ENCODE assay signal across 23 mouse cellular contexts in the genomic region with DNA sequence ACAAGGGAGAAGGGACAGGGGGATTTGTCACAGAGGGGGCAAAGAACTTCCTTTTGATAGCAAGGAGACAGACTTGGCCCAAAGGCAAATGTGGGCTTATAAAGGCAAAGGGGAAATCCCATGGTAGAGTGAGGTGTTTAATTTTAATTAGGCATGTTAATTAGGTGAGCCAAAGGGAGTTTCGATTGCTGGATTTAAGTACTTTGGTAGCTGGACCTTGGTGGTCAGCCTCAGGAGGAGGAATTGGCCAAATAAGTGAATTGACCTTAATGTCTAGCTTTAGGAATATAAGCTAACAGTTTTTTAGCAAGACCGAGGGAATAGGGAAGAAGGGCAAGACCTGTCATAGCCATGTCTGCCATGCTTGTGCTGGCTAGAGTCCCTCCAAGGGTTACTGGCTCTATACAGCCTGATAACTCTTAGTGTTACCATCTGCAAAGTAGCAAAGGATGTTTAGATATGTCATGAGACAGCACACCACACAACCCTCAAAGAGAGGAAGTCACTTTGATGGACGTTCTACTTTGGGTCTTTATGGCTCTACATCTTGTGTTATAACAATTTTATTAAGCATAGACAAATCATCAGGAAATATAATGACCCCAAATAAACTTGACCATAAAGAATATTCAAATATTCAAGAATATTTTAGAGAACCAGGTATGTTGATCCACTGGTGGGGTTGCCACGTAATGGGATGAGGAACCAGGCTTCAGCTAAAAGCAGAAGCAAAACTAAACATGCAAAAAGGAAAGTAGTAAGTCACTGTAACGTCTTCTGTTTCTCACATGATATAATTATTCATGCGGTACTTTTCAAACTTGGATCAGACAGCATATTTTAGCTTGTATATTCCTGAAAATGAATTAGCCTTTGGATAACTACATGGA. TPM values are rescaled to one million over a fixed set of nuclear protein-coding genes. Genes with fewer than 3 reads are reported as not detected.
DNase-seq lines count a peak whose midpoint lies in the region; ATAC-seq and TF ChIP-seq lines count a peak whose summit lies in the region.
"Had no signal": no experiment of that assay in that cellular context is flagged by ENCODE, and none has a peak within 500 bp of the region (broad histone marks: within the 10 kb centered on the region; RNA-seq: fewer than 3 reads in every experiment).

No protein-coding gene starts in this region.

- no peak for TF ChIP-seq EP300 in lung, postnatal 0 days (IDR thresholded peaks at IDR 0.05)
- TF ChIP-seq EP300 in MEL (IDR thresholded peaks at IDR 0.05; ENCODE audit: low read depth in 1 of 2, low read length in 2 of 2): peak in 1 of 2 experiments; percentile 40; a peak in 2 of 4 replicates

- H3K79me2 ChIP-seq in MEL (ENCODE audit: control insufficient read depth, insufficient read depth, low read length, poor library complexity) (no peaks in the 10 kb centered on the region), macrophage (ENCODE audit: inconsistent target) (peaks cover 38% of the 10 kb centered on the region)

- ATAC-seq in lung, postnatal 0 days: no peak
- ATAC-seq: CD4-positive, CD25-positive, alpha-beta regulatory T cell, adult 4 months; forebrain, embryonic 16.5 days; midbrain, embryonic 15.5 days had no signal

- H3K27me3 ChIP-seq in lung, postnatal 0 days (replicated peaks; ENCODE audit: insufficient read depth, low read length): no peaks in the 10 kb centered on the region
- no peaks in the 10 kb centered on the region for H3K27me3 ChIP-seq in MEL (ENCODE audit: control insufficient read depth in 1 of 2, insufficient read depth in 2 of 2, low read length in 2 of 2)
- H3K27me3 ChIP-seq: embryonic facial prominence, embryonic 13.5 days; limb, embryonic 15.5 days; midbrain, embryonic 15.5 days had no signal

- no peak overlapping the region for H3K27ac ChIP-seq in lung, postnatal 0 days (ENCODE audit: low read length)
- H3K27ac ChIP-seq in MEL (ENCODE audit: control insufficient read depth, low read depth, low read length): peak overlapping the region; percentile 60
- peak overlapping the region; percentile 100 for H3K27ac ChIP-seq in macrophage
- H3K27ac ChIP-seq: embryonic facial prominence, embryonic 13.5 days; heart, embryonic 10.5 days; hindbrain, embryonic 10.5 days; limb, embryonic 15.5 days; midbrain, embryonic 15.5 days had no signal

- H3K9ac ChIP-seq in lung, postnatal 0 days (replicated peaks; ENCODE audit: low read depth): no peak overlapping the region
- H3K9ac ChIP-seq in MEL (ENCODE audit: control insufficient read depth, low read depth, low read length, poor library complexity, severe bottlenecking): peak overlapping the region; percentile 50
- H3K9ac ChIP-seq: embryonic facial prominence, embryonic 13.5 days; limb, embryonic 15.5 days; midbrain, embryonic 15.5 days had no signal

- no peak overlapping the region for H3K4me2 ChIP-seq in lung, postnatal 0 days (replicated peaks; ENCODE audit: low read depth, low read length)
- H3K4me2 ChIP-seq: embryonic facial prominence, embryonic 13.5 days; limb, embryonic 15.5 days; midbrain, embryonic 15.5 days had no signal

- WGBS in lung, postnatal 0 days: 84% methylated on average over 6 of the region's 6 CpGs
- 25% methylated on average over 6 of the region's 6 CpGs for WGBS in macrophage (ENCODE audit: missing documents)

- TF ChIP-seq POLR2A in MEL (IDR thresholded peaks at IDR 0.05; ENCODE audit: control insufficient read depth in 1 of 2, insufficient read depth in 1 of 2, low read depth in 1 of 2, low read length in 2 of 2, poor library complexity in 1 of 2): no peak

- H3K36me3 ChIP-seq in lung, postnatal 0 days (ENCODE audit: insufficient read depth, low read length): no peaks in the 10 kb centered on the region
- H3K36me3 ChIP-seq in MEL (ENCODE audit: control insufficient read depth in 1 of 2, insufficient read depth in 2 of 2, low read length in 2 of 2) (peaks cover 0 to 30% of the 10 kb centered on the region in 2 experiments; a peak in 2 of 4 replicates), macrophage (ENCODE audit: inconsistent target) (no peaks in the 10 kb centered on the region)
- H3K36me3 ChIP-seq: embryonic facial prominence, embryonic 13.5 days; G1E; heart, embryonic 10.5 days; hindbrain, embryonic 10.5 days; limb, embryonic 15.5 days; midbrain, embryonic 15.5 days had no signal

- no peak for TF ChIP-seq CTCF in lung, postnatal 0 days (IDR thresholded peaks at IDR 0.05)
- TF ChIP-seq CTCF in MEL (IDR thresholded peaks at IDR 0.05 in 2 of 3, conservative IDR thresholded peaks at IDR 0.05 in 1 of 3; ENCODE audit: control insufficient read depth in 1 of 3, insufficient read depth in 1 of 3, low read depth in 2 of 3, low read length in 3 of 3, poor library complexity in 1 of 3, severe bottlenecking in 1 of 3): no peak

- 0 out of 2 replicates have a peak, but pooled peaks cover 4% of the 10 kb centered on the region for H3K4me1 ChIP-seq in lung, postnatal 0 days (ENCODE audit: insufficient read depth, low read depth, low read length)
- peaks cover 7 to 35% of the 10 kb centered on the region in 2 experiments for H3K4me1 ChIP-seq in MEL (ENCODE audit: control insufficient read depth in 1 of 2, insufficient read depth in 2 of 2, low read length in 2 of 2)
- H3K4me1 ChIP-seq: embryonic facial prominence, embryonic 13.5 days; limb, embryonic 15.5 days had no signal

- H3K4me3 ChIP-seq in lung, postnatal 0 days (ENCODE audit: low read depth, low read length): no peak overlapping the region
- H3K4me3 ChIP-seq in MEL (ENCODE audit: control insufficient read depth in 1 of 2, insufficient read depth in 1 of 2, low read depth in 2 of 2, low read length in 2 of 2) (peak overlapping the region in 1 of 2 experiments; percentile 55; a peak in 2 of 4 replicates), macrophage (ENCODE audit: inconsistent target) (no peak overlapping the region)
- H3K4me3 ChIP-seq: embryonic facial prominence, embryonic 13.5 days; heart, embryonic 10.5 days; hindbrain, embryonic 10.5 days; limb, embryonic 15.5 days; midbrain, embryonic 15.5 days had no signal

- TF ChIP-seq RAD21 in MEL (IDR thresholded peaks at IDR 0.05; ENCODE audit: low read depth, low read length): no peak

- no peaks in the 10 kb centered on the region for H3K9me3 ChIP-seq in lung, postnatal 0 days (ENCODE audit: low read length)
- no peaks in the 10 kb centered on the region for H3K9me3 ChIP-seq in MEL (replicated peaks; ENCODE audit: insufficient read depth, low read length)
- H3K9me3 ChIP-seq: embryonic facial prominence, embryonic 13.5 days; G1E; heart, embryonic 10.5 days; hindbrain, embryonic 10.5 days; limb, embryonic 15.5 days; midbrain, embryonic 15.5 days had no signal

- DNase-seq in lung, postnatal 0 days (ENCODE audit: low spot score): peak; percentile 35
- no peak for DNase-seq in lung, adult 18-20 months
- DNase-seq in MEL (ENCODE audit: low read depth, low spot score): peak; percentile 73
- no peak for DNase-seq in urinary bladder, postnatal 25 days (ENCODE audit: low spot score)
- DNase-seq in yolk sac, embryonic 10.5 days (ENCODE audit: low spot score): no peak
- DNase-seq in ovary, postnatal 14 days (ENCODE audit: low spot score): no peak
- DNase-seq: adrenal gland, postnatal 25 days; cerebellum, adult 9-11 months; gastrocnemius, postnatal 25 days; kidney, adult 11 months; kidney, postnatal 10 days; retina, postnatal 1 day; right cerebral cortex, postnatal 4 days; thymus, postnatal 4 days had no signal

TF ChIP-seq in MEL, 35 proteins besides CTCF, POLR2A, EP300 and RAD21:
- no peak for TF ChIP-seq USF1 (IDR thresholded peaks at IDR 0.05; ENCODE audit: low read depth, low read length)
- TF ChIP-seq GABPA (IDR thresholded peaks at IDR 0.05; ENCODE audit: low read depth, low read length): no peak
- TF ChIP-seq RCOR1 (IDR thresholded peaks at IDR 0.05; ENCODE audit: low read depth, low read length): no peak
- TF ChIP-seq SIN3A (IDR thresholded peaks at IDR 0.05; ENCODE audit: low read length): peak; percentile 54; the same call in 1 of the 2 replicates
- peak; percentile 10; the same call in 1 of the 2 replicates for TF ChIP-seq MAX (IDR thresholded peaks at IDR 0.05; ENCODE audit: low read length)
- peak; percentile 55; the same call in 1 of the 2 replicates for TF ChIP-seq GATA1 (IDR thresholded peaks at IDR 0.05; ENCODE audit: low read depth, low read length)
- no peak for TF ChIP-seq HCFC1 (IDR thresholded peaks at IDR 0.05; ENCODE audit: low read depth, low read length)
- TF ChIP-seq SMC3 (IDR thresholded peaks at IDR 0.05; ENCODE audit: low read depth, low read length): no peak
- no peak for TF ChIP-seq ELF1 (IDR thresholded peaks at IDR 0.05; ENCODE audit: low read depth, low read length)
- no peak for TF ChIP-seq E2F4 (IDR thresholded peaks at IDR 0.05; ENCODE audit: borderline replicate concordance, low read depth, low read length)
- TF ChIP-seq ETS1 (IDR thresholded peaks at IDR 0.05; ENCODE audit: low read depth, low read length): peak; percentile 55; the same call in 1 of the 2 replicates
- TF ChIP-seq JUND (IDR thresholded peaks at IDR 0.05; ENCODE audit: low read depth, low read length): no peak
- no peak for TF ChIP-seq ZMIZ1 (IDR thresholded peaks at IDR 0.05; ENCODE audit: low read depth, low read length)
- TF ChIP-seq MEF2A (IDR thresholded peaks at IDR 0.05; ENCODE audit: extremely low read depth, insufficient replicate concordance, low read depth, low read length, poor library complexity, severe bottlenecking): no peak
- no peak for TF ChIP-seq MAZ (IDR thresholded peaks at IDR 0.05; ENCODE audit: low read depth, low read length)
- TF ChIP-seq UBTF (IDR thresholded peaks at IDR 0.05; ENCODE audit: borderline replicate concordance, insufficient read depth, low read depth, low read length): no peak
- TF ChIP-seq TBP (IDR thresholded peaks at IDR 0.05; ENCODE audit: low read depth, low read length): peak; percentile 30; the same call in 1 of the 2 replicates
- no peak for TF ChIP-seq POLR2AphosphoS5 (IDR thresholded peaks at IDR 0.05; ENCODE audit: borderline replicate concordance, low read depth, low read length)
- TF ChIP-seq KAT2A (conservative IDR thresholded peaks at IDR 0.05; ENCODE audit: low read depth, low read length): no peak
- no peak for TF ChIP-seq CHD2 (IDR thresholded peaks at IDR 0.05; ENCODE audit: low read length)

RNA-seq across cellular contexts. Expression of a gene that starts 3.9 kb away (rescaled TPM):
- 0.67 and 0.96 TPM in 2 replicates for polyA plus RNA-seq in lung, postnatal 0 days (2015; fragmentation: Nextera tagmentation; extraction: Ambion mirVana)
- total RNA-seq in MEL (2012; rRNA removed): 0.12 and 0.39 TPM in 2 replicates
- polyA plus RNA-seq in MEL (2012; ENCODE audit: insufficient read depth in 1 of 2, insufficient read length in 2 of 2, low read depth in 1 of 2, low replicate concordance in 2 of 2, missing spikeins in 1 of 2): 1 to 10 TPM in 1 of 2 experiments, not detected in 1; 1.8 TPM
- total RNA-seq in macrophage (2018; cell fraction: chromatin; rRNA removed): 1,000 to 10,000 TPM in 1 of 26 experiments, 100 to 1,000 TPM in 25; 201 to 1,028 (median 508) TPM
- total RNA-seq in macrophage (2018; cell fraction: cytosol; rRNA removed): 100 to 1,000 TPM; 376 to 879 (median 604) TPM
- 1,000 to 10,000 TPM in 4 of 26 experiments, 100 to 1,000 TPM in 22; 480 to 1,145 (median 738) TPM for total RNA-seq in macrophage (2018; cell fraction: nucleus; rRNA removed)
- 303 to 726 TPM (median 382 TPM) in 3 replicates for polyA plus RNA-seq in macrophage (2018)
- polyA plus RNA-seq: G1E had no signal

Comparison
In these comparisons a context has a peak if more than half of its experiments do, and no peak if none do; other contexts are left out.
1. DNase-seq: peak in lung, postnatal 0 days (single experiment) and MEL (single experiment); none in lung, adult 18-20 months (0 of 2), urinary bladder, postnatal 25 days (single experiment), yolk sac, embryonic 10.5 days (single experiment) and ovary, postnatal 14 days (single experiment).
2. RNA of a gene that starts 3.9 kb away (polyA plus RNA-seq): 303 to 726 TPM in macrophage; 1.8 TPM in MEL and 0.67 to 0.96 TPM in lung, postnatal 0 days; every median in the first group is over 100 times any median in the second.